Comparison of ENCODE assay signal across 8 mouse cellular contexts in the genomic region with DNA sequence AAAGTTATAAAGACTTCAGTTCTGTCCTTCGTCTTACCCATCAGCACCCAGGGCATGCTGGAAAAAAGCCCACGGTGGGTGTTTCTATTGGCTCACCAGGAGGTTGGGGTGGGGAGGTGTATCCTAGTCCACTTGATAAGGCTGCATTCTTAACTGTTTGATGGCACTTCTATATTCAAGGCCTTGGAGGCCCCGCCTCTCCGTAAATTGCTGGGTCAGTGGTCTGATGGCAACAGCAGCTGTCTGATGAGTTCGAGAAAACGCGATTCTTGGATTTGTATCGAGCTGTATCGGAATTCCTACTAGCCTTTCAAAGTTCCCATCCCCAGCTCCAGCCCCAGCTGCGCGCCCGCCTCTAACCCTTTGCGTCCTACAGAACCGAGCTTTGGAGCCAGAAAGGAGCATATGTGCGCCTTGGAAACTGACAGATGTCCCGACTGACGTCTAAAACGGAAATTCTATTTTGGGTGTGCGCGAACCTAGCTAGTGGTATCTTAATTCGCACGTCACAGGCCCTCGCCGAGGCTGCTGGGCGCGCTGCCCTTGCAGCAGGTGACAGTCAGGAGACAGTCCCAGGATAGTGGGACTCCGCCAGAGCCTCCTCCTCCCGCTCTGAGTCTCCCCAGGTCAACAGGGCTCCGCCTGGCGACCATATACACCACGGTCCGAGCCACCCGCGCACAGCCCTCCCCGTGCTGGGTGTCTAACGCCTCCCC. TPM values are rescaled to one million over a fixed set of nuclear protein-coding genes. Genes with fewer than 3 reads are reported as not detected.
DNase-seq lines count a peak whose midpoint lies in the region; ATAC-seq lines count a peak whose summit lies in the region.

No protein-coding gene starts in this region.

- H3K9me3 ChIP-seq in embryonic facial prominence, embryonic 14.5 days (ENCODE audit: control insufficient read depth, low read length), result no peaks in the 10 kb centered on the region
- no peaks in the 10 kb centered on the region for H3K9me3 ChIP-seq in kidney, embryonic 14.5 days (ENCODE audit: control insufficient read depth, low read length)
- H3K9me3 ChIP-seq in limb, embryonic 12.5 days, result peaks cover 7% of the 10 kb centered on the region; the same call in 1 of the 2 replicates
- H3K9me3 ChIP-seq in midbrain, embryonic 12.5 days, result no peaks in the 10 kb centered on the region

- H3K27me3 ChIP-seq in embryonic facial prominence, embryonic 14.5 days (replicated peaks; ENCODE audit: control insufficient read depth, insufficient read depth, low read length), result no peaks in the 10 kb centered on the region
- H3K27me3 ChIP-seq in kidney, embryonic 14.5 days (ENCODE audit: control insufficient read depth, insufficient read depth, low read length), result no peaks in the 10 kb centered on the region
- no peaks in the 10 kb centered on the region; the same call in 1 of the 2 replicates for H3K27me3 ChIP-seq in limb, embryonic 12.5 days
- H3K27me3 ChIP-seq in midbrain, embryonic 12.5 days, result no peaks in the 10 kb centered on the region

- 5% methylated on average over 35 of the region's 36 CpGs for WGBS in embryonic facial prominence, embryonic 14.5 days
- WGBS in kidney, embryonic 14.5 days, result 4% methylated on average over 36 of the region's 36 CpGs
- 7% methylated on average over 36 of the region's 36 CpGs for WGBS in limb, embryonic 12.5 days
- WGBS in midbrain, embryonic 12.5 days, result 6% methylated on average over 36 of the region's 36 CpGs

- peak overlapping the region; percentile 65 for H3K4me3 ChIP-seq in embryonic facial prominence, embryonic 14.5 days (ENCODE audit: low read depth, low read length)
- peak overlapping the region; percentile 77 for H3K4me3 ChIP-seq in kidney, embryonic 14.5 days (ENCODE audit: low read length)
- peak overlapping the region; percentile 77 for H3K4me3 ChIP-seq in limb, embryonic 12.5 days (replicated peaks)
- peak overlapping the region; percentile 70 for H3K4me3 ChIP-seq in midbrain, embryonic 12.5 days

- peak overlapping the region; percentile 60 for H3K4me2 ChIP-seq in embryonic facial prominence, embryonic 14.5 days (ENCODE audit: low read depth, low read length)
- peak overlapping the region; percentile 60 for H3K4me2 ChIP-seq in kidney, embryonic 14.5 days (replicated peaks; ENCODE audit: low read depth, low read length)
- peak overlapping the region; percentile 93 for H3K4me2 ChIP-seq in limb, embryonic 12.5 days
- H3K4me2 ChIP-seq in midbrain, embryonic 12.5 days (replicated peaks), result peak overlapping the region; percentile 72

- peak overlapping the region; percentile 87; the same call in 1 of the 2 replicates for H3K27ac ChIP-seq in embryonic facial prominence, embryonic 14.5 days (replicated peaks; ENCODE audit: low read depth, low read length)
- peak overlapping the region; percentile 77 for H3K27ac ChIP-seq in kidney, embryonic 14.5 days (ENCODE audit: low read depth, low read length)
- H3K27ac ChIP-seq in limb, embryonic 12.5 days, result peak overlapping the region; percentile 88
- peak overlapping the region; percentile 80 for H3K27ac ChIP-seq in midbrain, embryonic 12.5 days (replicated peaks)

- peak; percentile 32 for DNase-seq in 3T3-L1 (ENCODE audit: low read depth, low spot score)
- DNase-seq in embryonic facial prominence, embryonic 14.5 days (ENCODE audit: low spot score), result peak; percentile 45
- DNase-seq in heart, adult 9 months (ENCODE audit: low spot score in 2 of 2), result peak; percentile 44 to 90
- peak; percentile 91 for DNase-seq in telencephalon, adult 2 months (ENCODE audit: low read depth, low spot score)

- H3K4me1 ChIP-seq in embryonic facial prominence, embryonic 14.5 days (ENCODE audit: control insufficient read depth, insufficient read depth, low read length), result peaks cover 7% of the 10 kb centered on the region
- H3K4me1 ChIP-seq in kidney, embryonic 14.5 days (ENCODE audit: control insufficient read depth, insufficient read depth, low read length), result no peaks in the 10 kb centered on the region
- H3K4me1 ChIP-seq in limb, embryonic 12.5 days (replicated peaks), result peaks cover 6% of the 10 kb centered on the region
- peaks cover 6% of the 10 kb centered on the region for H3K4me1 ChIP-seq in midbrain, embryonic 12.5 days

- no peaks in the 10 kb centered on the region for H3K36me3 ChIP-seq in embryonic facial prominence, embryonic 14.5 days (ENCODE audit: control insufficient read depth, insufficient read depth, low read length)
- H3K36me3 ChIP-seq in kidney, embryonic 14.5 days (ENCODE audit: control insufficient read depth, insufficient read depth, low read length), result no peaks in the 10 kb centered on the region
- H3K36me3 ChIP-seq in limb, embryonic 12.5 days, result no peaks in the 10 kb centered on the region; the same call in 1 of the 2 replicates
- H3K36me3 ChIP-seq in midbrain, embryonic 12.5 days, result no peaks in the 10 kb centered on the region

- peak overlapping the region; percentile 78 for H3K9ac ChIP-seq in embryonic facial prominence, embryonic 14.5 days (ENCODE audit: low read depth, low read length)
- H3K9ac ChIP-seq in kidney, embryonic 14.5 days (ENCODE audit: low read depth, low read length), result peak overlapping the region; percentile 79
- peak overlapping the region; percentile 80 for H3K9ac ChIP-seq in limb, embryonic 12.5 days (replicated peaks)
- peak overlapping the region; percentile 75 for H3K9ac ChIP-seq in midbrain, embryonic 12.5 days (replicated peaks)

- peak; percentile 60 for ATAC-seq in activated CD4-positive, CD25-positive, alpha-beta regulatory T cell, adult 4 months
- ATAC-seq in embryonic facial prominence, embryonic 14.5 days (ENCODE audit: low read depth), result peak; percentile 90
- peak; percentile 85 for ATAC-seq in kidney, embryonic 14.5 days (ENCODE audit: low FRiP score, low TSS enrichment)
- ATAC-seq in limb, embryonic 12.5 days (ENCODE audit: insufficient number of reproducible peaks, insufficient read depth, low FRiP score, low TSS enrichment, low read depth), result peak; percentile 83
- peak; percentile 91 for ATAC-seq in midbrain, embryonic 12.5 days (ENCODE audit: low FRiP score, low read depth)

RNA-seq across cellular contexts. Expression of a gene that starts 0.5 kb away (rescaled TPM):
- 10 to 100 TPM; 37.8 to 46.6 TPM for polyA plus RNA-seq in activated CD4-positive, CD25-positive, alpha-beta regulatory T cell, adult 4 months (2017; shearing (Covaris generic))
- 30.6 and 33.4 TPM in 2 replicates for polyA plus RNA-seq in embryonic facial prominence, embryonic 14.5 days (2014; fragmentation: Nextera tagmentation; extraction: Ambion mirVana)
- polyA plus RNA-seq in kidney, embryonic 14.5 days (2014; fragmentation: Nextera tagmentation; extraction: Ambion mirVana), result 25.5 and 33.1 TPM in 2 replicates
- polyA plus RNA-seq in limb, embryonic 12.5 days (2016; fragmentation: Nextera tagmentation; extraction: Ambion mirVana), result 22.8 and 24.5 TPM in 2 replicates
- polyA plus RNA-seq in midbrain, embryonic 12.5 days (2016; fragmentation: Nextera tagmentation; extraction: Ambion mirVana), result 17.0 and 19.8 TPM in 2 replicates

RNA-seq across cellular contexts. Expression of a gene that starts 10.6 kb away (rescaled TPM):
- polyA plus RNA-seq in activated CD4-positive, CD25-positive, alpha-beta regulatory T cell, adult 4 months (2017; shearing (Covaris generic)), result not detected
- polyA plus RNA-seq in embryonic facial prominence, embryonic 14.5 days (2014; fragmentation: Nextera tagmentation; extraction: Ambion mirVana), result 0.26 and 0.31 TPM in 2 replicates
- polyA plus RNA-seq in kidney, embryonic 14.5 days (2014; fragmentation: Nextera tagmentation; extraction: Ambion mirVana), result 0.06 and 0.18 TPM in 2 replicates
- 0.12 and 0.13 TPM in 2 replicates for polyA plus RNA-seq in limb, embryonic 12.5 days (2016; fragmentation: Nextera tagmentation; extraction: Ambion mirVana)
- 0.03 and 0.07 TPM in 2 replicates for polyA plus RNA-seq in midbrain, embryonic 12.5 days (2016; fragmentation: Nextera tagmentation; extraction: Ambion mirVana)

RNA-seq across cellular contexts. Expression of a gene that starts 21.1 kb away (rescaled TPM):
- 10 to 100 TPM; 11.3 to 13.0 TPM for polyA plus RNA-seq in activated CD4-positive, CD25-positive, alpha-beta regulatory T cell, adult 4 months (2017; shearing (Covaris generic))
- polyA plus RNA-seq in embryonic facial prominence, embryonic 14.5 days (2014; fragmentation: Nextera tagmentation; extraction: Ambion mirVana), result 5.0 and 6.1 TPM in 2 replicates
- 4.3 and 6.4 TPM in 2 replicates for polyA plus RNA-seq in kidney, embryonic 14.5 days (2014; fragmentation: Nextera tagmentation; extraction: Ambion mirVana)
- polyA plus RNA-seq in limb, embryonic 12.5 days (2016; fragmentation: Nextera tagmentation; extraction: Ambion mirVana), result 4.9 and 5.3 TPM in 2 replicates
- polyA plus RNA-seq in midbrain, embryonic 12.5 days (2016; fragmentation: Nextera tagmentation; extraction: Ambion mirVana), result 3.4 and 3.7 TPM in 2 replicates

RNA-seq across cellular contexts. Expression of a gene that starts 48.6 kb away (rescaled TPM):
- polyA plus RNA-seq in activated CD4-positive, CD25-positive, alpha-beta regulatory T cell, adult 4 months (2017; shearing (Covaris generic)), result 1 to 10 TPM; 5.1 to 8.2 TPM
- polyA plus RNA-seq in embryonic facial prominence, embryonic 14.5 days (2014; fragmentation: Nextera tagmentation; extraction: Ambion mirVana), result 18.9 and 19.6 TPM in 2 replicates
- polyA plus RNA-seq in kidney, embryonic 14.5 days (2014; fragmentation: Nextera tagmentation; extraction: Ambion mirVana), result 26.6 and 32.3 TPM in 2 replicates
- polyA plus RNA-seq in limb, embryonic 12.5 days (2016; fragmentation: Nextera tagmentation; extraction: Ambion mirVana), result 35.9 and 36.1 TPM in 2 replicates
- 35.0 and 36.7 TPM in 2 replicates for polyA plus RNA-seq in midbrain, embryonic 12.5 days (2016; fragmentation: Nextera tagmentation; extraction: Ambion mirVana)

Comparison
In these comparisons a context has a peak if more than half of its experiments do, and no peak if none do; other contexts are left out.
1. Peak in every context shown above with its lines: DNase-seq, ATAC-seq, H3K4me3 ChIP-seq and H3K27ac ChIP-seq.
2. DNase-seq: peak in every context shown above with its lines; median percentile 91 in telencephalon, adult 2 months; 67 in heart, adult 9 months; 45 in embryonic facial prominence, embryonic 14.5 days; 32 in 3T3-L1.